In the genomic region with DNA sequence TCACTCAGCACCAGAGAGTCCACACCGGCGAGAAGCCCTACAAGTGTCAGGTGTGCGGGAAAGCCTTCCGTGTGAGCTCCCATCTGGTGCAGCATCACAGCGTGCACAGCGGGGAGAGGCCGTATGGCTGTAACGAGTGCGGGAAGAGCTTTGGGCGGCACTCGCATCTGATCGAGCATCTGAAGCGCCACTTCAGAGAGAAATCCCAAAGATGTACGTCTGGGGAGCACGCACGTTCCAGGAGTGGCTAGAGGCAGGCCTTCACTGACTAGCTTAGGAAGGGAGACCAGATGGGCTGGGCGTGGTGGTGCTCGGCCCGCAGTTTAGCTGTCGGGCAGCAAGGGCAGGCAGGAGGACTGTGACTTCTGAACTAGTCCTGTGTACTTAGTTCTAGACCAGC, we compare ENCODE assay signal across 16 mouse cellular contexts.
"Had no signal": no experiment of that assay in that cellular context is flagged by ENCODE, and none has a peak within 500 bp of the region (broad histone marks: within the 10 kb centered on the region; RNA-seq: fewer than 3 reads in every experiment).

No protein-coding gene starts in this region.

- H3K4me2 ChIP-seq: intestine, embryonic 15.5 days; limb, embryonic 13.5 days; liver, embryonic 15.5 days; midbrain, embryonic 11.5 days had no signal

- H3K4me1 ChIP-seq: intestine, embryonic 15.5 days; limb, embryonic 10.5 days; limb, embryonic 13.5 days; liver, embryonic 15.5 days had no signal

- DNase-seq: kidney, postnatal 25 days; layer of hippocampus, adult 9-11 months; liver; lung, adult 2 months; lung, postnatal 14 days; lung, postnatal 4 days; midbrain, embryonic 14.5 days; right cerebral cortex, postnatal 25 days; thymus, postnatal 25 days had no signal

- H3K9ac ChIP-seq: intestine, embryonic 15.5 days; limb, embryonic 13.5 days; liver, embryonic 15.5 days had no signal

- H3K9me3 ChIP-seq: intestine, embryonic 15.5 days; limb, embryonic 10.5 days; limb, embryonic 13.5 days; liver, embryonic 15.5 days had no signal

- H3K27me3 ChIP-seq: intestine, embryonic 15.5 days; limb, embryonic 13.5 days; liver, embryonic 15.5 days had no signal

- H3K4me3 ChIP-seq: intestine, embryonic 15.5 days; layer of hippocampus, adult 2 months; limb, embryonic 10.5 days; limb, embryonic 13.5 days; liver, embryonic 15.5 days had no signal

- H3K27ac ChIP-seq: intestine, embryonic 15.5 days; kidney, postnatal 0 days; layer of hippocampus, adult 2 months; limb, embryonic 10.5 days; limb, embryonic 13.5 days; liver, embryonic 15.5 days had no signal
